ENCODE assay signal across 1 mouse cellular context in genomic region chr5:30866871-30867270, GRCm38 (mm10).
TF ChIP-seq lines count a peak whose summit lies in the region.

No protein-coding gene starts in this region.

TF ChIP-seq in CH12.LX, 34 proteins besides CTCF, POLR2A, EP300 and RAD21:
- TF ChIP-seq ZKSCAN1 (IDR thresholded peaks at IDR 0.05; ENCODE audit: borderline replicate concordance, low read depth, low read length): no peak
- TF ChIP-seq JUND (conservative IDR thresholded peaks at IDR 0.05; ENCODE audit: low read depth, low read length): no peak
- peak; percentile 63 for TF ChIP-seq MAX (IDR thresholded peaks at IDR 0.05; ENCODE audit: low read length)
- TF ChIP-seq MEF2A (IDR thresholded peaks at IDR 0.05; ENCODE audit: borderline replicate concordance, low read depth, low read length): no peak
- peak; percentile 99 for TF ChIP-seq ETS1 (conservative IDR thresholded peaks at IDR 0.05; ENCODE audit: low read depth, low read length)
- TF ChIP-seq TCF12 (IDR thresholded peaks at IDR 0.05; ENCODE audit: low read depth, low read length): peak; percentile 86
- no peak for TF ChIP-seq USF2 (conservative IDR thresholded peaks at IDR 0.05; ENCODE audit: low read depth, low read length)
- peak; percentile 50; the same call in 1 of the 2 replicates for TF ChIP-seq ELF1 (IDR thresholded peaks at IDR 0.05; ENCODE audit: low read depth, low read length)
- TF ChIP-seq SIN3A (IDR thresholded peaks at IDR 0.05; ENCODE audit: low read length): peak; percentile 82
- 0 out of 2 replicates have a peak, but pooled peaks have one; percentile 25 for TF ChIP-seq MAZ (IDR thresholded peaks at IDR 0.05; ENCODE audit: low read depth, low read length)
- TF ChIP-seq MYC (IDR thresholded peaks at IDR 0.05; ENCODE audit: low read depth, low read length): peak; percentile 75; the same call in 1 of the 2 replicates
- peak; percentile 99 for TF ChIP-seq BHLHE40 (IDR thresholded peaks at IDR 0.05; ENCODE audit: low read depth, low read length)
- TF ChIP-seq IRF4 (IDR thresholded peaks at IDR 0.05; ENCODE audit: low read depth, low read length): peak; percentile 68
- TF ChIP-seq RCOR1 (conservative IDR thresholded peaks at IDR 0.05; ENCODE audit: low read depth, low read length): no peak
